Mouse (Mus musculus) olfactory bulb, adult 2 months (tissue): ENCODE measurements at regions not wholly inside any gene's neighbourhood (a gene's known extent, or its start where the extent isn't known, plus 50 kb on each side); places are given as distances from the start of the nearest gene placed in this dataset.

ENCODE experiments used
- H3K27ac ChIP-seq: fragments of 200-500 bp; 2 replicates; pipeline ENCODE4 v1.5.1; 2012; ENCODE audit warnings: low read depth, low read length; ENCODE audit not compliant: insufficient read depth
- H3K4me1 ChIP-seq: fragments of 200-500 bp; 2 replicates; pipeline ENCODE4 v1.6.1; 2012; ENCODE audit warnings: low read length; ENCODE audit not compliant: control insufficient read depth, insufficient read depth
- H3K4me3 ChIP-seq: fragments of 200-500 bp; 2 replicates; pipeline ENCODE4 v1.5.1; 2012; ENCODE audit warnings: mild to moderate bottlenecking, low read depth, low read length, moderate library complexity; ENCODE audit not compliant: insufficient read depth
- CTCF ChIP-seq: fragments of 200-500 bp; IDR thresholded peaks from 2 replicates; pipeline ENCODE4 v1.5.1; 2012; ENCODE audit warnings: low read depth, mild to moderate bottlenecking, low read length, moderate library complexity; ENCODE audit not compliant: insufficient read depth
- POLR2A ChIP-seq: fragments of 200-500 bp; IDR thresholded peaks from 2 replicates; pipeline ENCODE4 v1.6.1; 2012; ENCODE audit warnings: mild to moderate bottlenecking, low read depth, low read length, moderate library complexity; ENCODE audit not compliant: insufficient read depth
- WGBS: fragments of 180-500 bp; shearing (Covaris S2); methylation state at CpG from one replicate; pipeline ENCODE4 v1.1.7; 2018; 5-methylcytosine and 5-hydroxymethylcytosine counted together

DNA sequence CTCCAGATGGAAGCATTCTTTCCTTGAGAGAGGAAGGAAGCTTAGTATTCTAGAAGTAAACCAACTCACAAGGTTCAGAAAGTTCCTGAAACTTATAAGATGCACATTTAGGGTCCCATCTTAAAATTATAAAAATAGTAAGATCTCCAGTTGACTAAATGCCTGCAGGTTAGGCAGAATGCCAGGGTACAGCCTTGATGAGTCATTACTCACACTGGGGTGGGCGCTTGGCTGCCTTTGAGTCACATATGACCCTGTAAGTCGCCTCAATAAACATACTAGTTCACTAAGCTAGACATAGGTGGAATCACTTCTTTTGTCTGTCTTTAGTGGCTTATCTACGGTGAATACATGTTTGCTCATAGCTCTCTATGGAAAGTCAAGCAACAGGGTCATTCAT, 87.9 kb upstream of the Vangl1 start:
- Histone ChIP-seq H3K4me1 (no peaks in the 10 kb centered on the region), H3K27ac (no peak overlapping the region), H3K4me3 (no peak overlapping the region)
- WGBS = 93% methylated on average over 3 of the region's 3 CpGs
- TF ChIP-seq POLR2A (no peak), CTCF (no peak)

DNA sequence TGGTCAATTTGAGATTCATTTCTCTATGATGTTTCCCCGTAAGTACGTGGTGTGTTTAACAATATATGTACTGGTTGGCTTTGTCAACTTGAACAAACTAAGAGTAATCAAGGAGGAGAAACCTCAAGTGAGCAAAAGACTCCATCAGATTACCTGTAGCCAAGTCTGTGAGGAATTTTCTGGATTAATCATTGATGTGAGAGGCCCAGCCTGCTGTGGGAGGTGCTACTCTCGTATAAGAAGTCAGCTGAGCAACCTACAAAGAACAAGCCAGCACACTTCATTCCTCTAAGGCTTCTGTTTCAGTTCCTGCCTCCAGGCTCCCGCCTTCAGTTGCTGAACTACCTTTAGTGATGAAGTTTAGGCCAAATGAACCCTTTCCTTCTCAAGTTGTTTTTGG, 77.5 kb upstream of the Vangl1 start:
- WGBS = 93% methylated on average over 4 of the region's 4 CpGs
- TF ChIP-seq CTCF (no peak), POLR2A (no peak)
- no peaks in the 10 kb centered on the region for H3K4me1 ChIP-seq
- no peak overlapping the region for H3K27ac ChIP-seq
- H3K4me3 ChIP-seq = no peak overlapping the region

DNA sequence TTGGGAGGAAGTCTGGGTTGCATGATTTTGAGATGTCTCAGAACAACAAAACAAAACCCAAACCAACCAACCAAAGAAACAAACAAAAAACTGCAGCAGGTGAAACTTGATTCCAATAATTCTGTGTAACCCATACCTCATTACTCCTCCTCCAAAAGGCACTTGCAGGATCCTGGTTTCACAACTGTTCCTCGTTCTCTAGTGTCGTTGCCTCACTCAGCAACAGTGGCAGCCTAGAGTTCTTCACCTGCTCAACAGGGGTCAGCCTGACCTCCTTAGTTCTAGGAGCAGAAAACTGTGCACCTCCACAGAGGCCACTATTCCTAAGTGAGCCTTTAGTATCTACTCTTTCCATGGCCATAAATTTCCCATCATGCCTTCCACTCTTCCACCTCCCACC, 72.3 kb upstream of the Vangl1 start:
- WGBS = 93% methylated on average over 2 of the region's 2 CpGs
- Histone ChIP-seq H3K27ac (no peak overlapping the region), H3K4me1 (no peaks in the 10 kb centered on the region), H3K4me3 (no peak overlapping the region)
- no peak for TF ChIP-seq POLR2A
- no peak for TF ChIP-seq CTCF

DNA sequence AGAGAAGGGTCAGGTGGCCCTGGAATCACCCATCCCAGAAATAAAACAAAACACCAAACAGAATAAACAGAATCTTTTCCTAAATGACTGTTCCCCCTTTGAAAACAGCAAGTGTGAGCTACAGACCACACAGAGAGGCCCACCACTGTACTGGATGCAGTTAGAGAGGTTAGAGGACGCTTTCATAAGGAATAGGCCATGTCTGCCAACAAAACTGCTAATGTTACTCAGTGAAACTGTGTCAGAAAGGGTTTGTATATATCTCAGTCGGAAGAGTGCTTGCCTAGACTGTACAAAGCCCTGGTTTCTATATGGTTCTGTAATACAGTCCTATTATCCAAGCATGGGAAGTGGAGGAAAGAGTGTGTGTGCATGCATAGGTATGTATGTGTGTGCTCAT, 71.8 kb upstream of the Vangl1 start:
- Histone ChIP-seq H3K4me1 (no peaks in the 10 kb centered on the region), H3K4me3 (no peak overlapping the region), H3K27ac (no peak overlapping the region)
- WGBS = 91% methylated on average over 2 of the region's 2 CpGs
- TF ChIP-seq POLR2A (no peak), CTCF (no peak)

DNA sequence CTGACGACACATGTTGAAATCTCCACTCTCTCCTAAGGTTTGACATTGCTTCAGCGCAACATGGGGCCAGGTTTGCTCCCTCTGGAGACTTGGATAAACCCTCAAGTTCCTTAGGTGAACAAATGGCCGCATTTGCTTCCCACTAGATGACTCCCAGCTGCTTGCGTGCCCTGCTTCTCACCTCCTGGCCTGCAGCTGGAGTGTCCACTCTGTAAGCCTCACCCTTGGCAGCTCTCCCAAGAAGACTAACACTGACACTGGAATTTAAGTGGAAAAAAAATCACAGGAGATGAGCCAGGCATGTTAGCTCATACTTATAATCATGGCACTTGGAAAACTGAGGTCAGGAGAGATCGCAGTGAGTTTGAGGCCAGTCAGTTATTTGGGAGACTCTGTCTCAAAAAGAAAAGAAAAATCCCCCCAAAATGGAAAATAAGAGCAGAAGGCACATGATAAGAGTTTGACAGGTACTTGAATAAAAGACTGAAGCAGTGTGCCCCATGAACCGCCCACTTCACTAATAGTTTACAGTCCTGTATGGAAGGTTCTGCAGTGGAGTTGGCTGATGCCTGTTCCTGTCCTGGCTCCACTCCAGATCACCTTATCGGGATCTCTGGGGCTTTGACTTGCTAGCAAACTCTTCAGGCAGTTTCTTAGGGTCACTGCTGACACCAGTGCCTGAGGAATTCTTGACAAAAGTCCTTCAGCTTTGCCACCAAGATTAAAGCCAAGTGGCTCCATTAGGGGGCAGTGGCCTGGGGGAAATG, 70.9 kb upstream of the Vangl1 start:
- H3K4me3 ChIP-seq = no peak overlapping the region
- no peak overlapping the region for H3K27ac ChIP-seq
- H3K4me1 ChIP-seq = no peaks in the 10 kb centered on the region
- TF ChIP-seq POLR2A (no peak), CTCF (no peak)
- 88% methylated on average over 7 of the region's 7 CpGs for WGBS

DNA sequence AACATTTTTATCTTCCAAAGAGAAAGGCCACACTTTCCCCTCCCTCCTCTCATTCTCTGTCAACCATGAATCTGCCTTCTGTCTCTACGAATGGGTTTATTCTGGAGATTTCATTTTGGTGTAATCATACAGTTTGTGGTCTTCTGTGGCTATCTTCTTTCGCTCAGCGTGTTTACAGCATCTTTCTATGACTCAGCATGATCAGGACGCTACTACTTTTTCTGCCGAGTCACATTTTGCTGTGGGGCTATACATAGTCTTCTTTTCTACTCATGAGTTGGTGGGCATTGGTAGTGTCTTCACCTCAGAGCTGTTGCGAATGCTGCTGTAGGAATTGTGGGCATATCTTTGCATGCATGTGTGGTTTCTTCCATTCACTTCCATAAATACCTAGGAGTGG, 66.3 kb upstream of the Vangl1 start:
- TF ChIP-seq CTCF (no peak), POLR2A (no peak)
- WGBS = 97% methylated on average over 6 of the region's 6 CpGs
- Histone ChIP-seq H3K27ac (no peak overlapping the region), H3K4me1 (no peaks in the 10 kb centered on the region), H3K4me3 (no peak overlapping the region)

DNA sequence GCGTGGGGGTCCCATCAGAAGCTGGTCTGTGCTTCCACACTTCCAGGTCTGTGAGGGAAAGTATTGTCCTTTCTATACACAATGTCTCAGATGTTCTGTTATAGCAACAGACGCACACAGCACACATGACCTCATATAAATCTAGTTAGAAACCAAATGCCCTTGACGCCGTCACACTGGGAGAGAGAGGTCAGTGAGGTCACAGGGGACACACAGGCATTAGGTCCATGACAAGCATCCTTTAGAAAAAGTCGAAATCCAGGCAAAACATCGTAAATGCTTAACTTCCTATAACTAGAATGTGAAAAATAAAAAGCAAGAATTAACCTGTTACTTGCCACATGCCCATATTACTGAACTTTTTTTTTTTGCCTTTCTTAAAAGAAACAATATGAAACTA, 65.8 kb upstream of the Vangl1 start:
- 82% methylated on average over 6 of the region's 6 CpGs for WGBS
- no peak for TF ChIP-seq POLR2A
- no peak for TF ChIP-seq CTCF
- H3K4me1 ChIP-seq = no peaks in the 10 kb centered on the region
- H3K27ac ChIP-seq = no peak overlapping the region
- no peak overlapping the region for H3K4me3 ChIP-seq

DNA sequence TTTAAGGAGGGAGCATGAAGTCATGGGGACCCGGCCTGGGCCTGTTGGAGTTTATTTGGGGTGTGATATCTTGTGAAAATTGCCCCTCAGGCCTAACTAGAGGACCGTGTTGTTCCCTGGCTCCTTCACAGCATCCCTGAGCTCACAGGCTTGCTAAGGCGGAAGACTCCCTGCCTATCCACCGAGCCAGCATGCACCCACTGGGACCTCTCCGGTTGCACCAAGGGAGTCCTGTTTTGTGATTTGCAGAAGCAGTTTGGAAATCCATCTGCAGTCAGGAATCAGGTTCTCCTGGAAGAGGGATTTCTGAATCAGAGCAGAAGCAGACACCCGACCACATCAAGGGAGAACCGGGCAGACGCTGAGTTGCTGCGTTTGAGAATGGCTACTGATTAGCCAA, 61.6 kb upstream of the Vangl1 start:
- Histone ChIP-seq H3K4me3 (no peak overlapping the region), H3K27ac (no peak overlapping the region), H3K4me1 (no peaks in the 10 kb centered on the region)
- 81% methylated on average over 9 of the region's 9 CpGs for WGBS
- TF ChIP-seq POLR2A (no peak), CTCF (no peak)

DNA sequence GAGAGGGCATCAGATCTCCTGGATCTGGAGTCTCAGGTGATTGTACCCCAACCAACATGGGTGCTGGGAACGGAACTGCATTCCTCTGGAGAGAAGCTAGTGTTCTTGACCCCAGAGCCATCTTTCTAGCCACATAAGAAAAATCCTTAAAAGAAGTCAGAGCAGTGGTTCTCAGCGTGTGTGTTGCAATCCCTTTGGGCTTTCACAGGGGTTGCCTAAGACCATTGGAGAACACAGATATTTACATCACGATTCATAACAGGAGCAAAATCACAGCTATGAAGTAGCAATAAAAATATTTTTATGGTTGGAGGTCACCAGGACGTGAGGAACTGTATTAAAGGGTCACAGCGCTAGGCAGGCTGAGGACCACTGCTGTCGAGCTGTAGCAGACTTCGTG, 60.7 kb upstream of the Vangl1 start:
- H3K27ac ChIP-seq = no peak overlapping the region
- no peaks in the 10 kb centered on the region for H3K4me1 ChIP-seq
- no peak overlapping the region for H3K4me3 ChIP-seq
- WGBS = 87% methylated on average over 7 of the region's 7 CpGs
- TF ChIP-seq CTCF = no peak
- no peak for TF ChIP-seq POLR2A
